Mouse (Mus musculus): ENCODE measurements at regions not wholly inside any gene's neighbourhood (a gene's known extent, or its start where the extent isn't known, plus 50 kb on each side); places are given as distances from the start of the nearest gene placed in this dataset.

GRCm38 (mm10) chr16:77279495-77279894 is 266.0 kb downstream of the Usp25 start:
- Histone ChIP-seq H3K27ac (ENCODE audit: low read length) (no peak overlapping the region), H3K9me3 (ENCODE audit: control insufficient read depth, low read depth, low read length) (no peaks in the 10 kb centered on the region), H3K4me1 (ENCODE audit: control insufficient read depth, insufficient read depth, low read length) (no peaks in the 10 kb centered on the region), H3K27me3 (ENCODE audit: control insufficient read depth, insufficient read depth, low read length) (no peaks in the 10 kb centered on the region), H3K4me2 (replicated peaks; ENCODE audit: low read depth, low read length) (no peak overlapping the region), H3K36me3 (ENCODE audit: control insufficient read depth, insufficient read depth, low read length) (no peaks in the 10 kb centered on the region), H3K4me3 (ENCODE audit: low read depth, low read length) (no peak overlapping the region), H3K9ac (replicated peaks; ENCODE audit: low read depth, low read length) (no peak overlapping the region)
- WGBS: 62% methylated on average over 2 of the region's 2 CpGs
- ATAC-seq (ENCODE audit: insufficient number of reproducible peaks, insufficient read depth, low FRiP score, low read depth): no peak

GRCm38 (mm10) chr16:77273306-77273705 is 259.8 kb downstream of the Usp25 start:
- Histone ChIP-seq H3K4me2 (replicated peaks; ENCODE audit: low read depth, low read length) (no peak overlapping the region), H3K36me3 (ENCODE audit: control insufficient read depth, insufficient read depth, low read length) (no peaks in the 10 kb centered on the region), H3K9ac (replicated peaks; ENCODE audit: low read depth, low read length) (no peak overlapping the region), H3K4me1 (ENCODE audit: control insufficient read depth, insufficient read depth, low read length) (no peaks in the 10 kb centered on the region), H3K27me3 (ENCODE audit: control insufficient read depth, insufficient read depth, low read length) (no peaks in the 10 kb centered on the region), H3K27ac (ENCODE audit: low read length) (no peak overlapping the region), H3K4me3 (ENCODE audit: low read depth, low read length) (no peak overlapping the region), H3K9me3 (ENCODE audit: control insufficient read depth, low read depth, low read length) (no peaks in the 10 kb centered on the region)
- 26% methylated on average over 3 of the region's 3 CpGs for WGBS
- no peak for ATAC-seq (ENCODE audit: insufficient number of reproducible peaks, insufficient read depth, low FRiP score, low read depth)

- Histone ChIP-seq H3K27me3 (ENCODE audit: control insufficient read depth, insufficient read depth, low read length) (no peaks in the 10 kb centered on the region), H3K4me2 (replicated peaks; ENCODE audit: low read depth, low read length) (no peak overlapping the region), H3K9me3 (ENCODE audit: control insufficient read depth, low read depth, low read length) (no peaks in the 10 kb centered on the region), H3K4me3 (ENCODE audit: low read depth, low read length) (no peak overlapping the region), H3K36me3 (ENCODE audit: control insufficient read depth, insufficient read depth, low read length) (no peaks in the 10 kb centered on the region), H3K27ac (ENCODE audit: low read length) (no peak overlapping the region), H3K9ac (replicated peaks; ENCODE audit: low read depth, low read length) (no peak overlapping the region), H3K4me1 (ENCODE audit: control insufficient read depth, insufficient read depth, low read length) (no peaks in the 10 kb centered on the region)
- no peak for ATAC-seq (ENCODE audit: insufficient number of reproducible peaks, insufficient read depth, low FRiP score, low read depth)
- 65% methylated on average over 2 of the region's 2 CpGs for WGBS
These were observed 255.4 kb downstream of the Usp25 start for GRCm38 (mm10) chr16:77268926-77269325.

GRCm38 (mm10) chr16:77267679-77268078 is 254.2 kb downstream of the Usp25 start:
- no peak overlapping the region for H3K27ac ChIP-seq (ENCODE audit: low read length)
- H3K4me1 ChIP-seq (ENCODE audit: control insufficient read depth, insufficient read depth, low read length): no peaks in the 10 kb centered on the region
- ATAC-seq (ENCODE audit: insufficient number of reproducible peaks, insufficient read depth, low FRiP score, low read depth): no peak
- no peaks in the 10 kb centered on the region for H3K9me3 ChIP-seq (ENCODE audit: control insufficient read depth, low read depth, low read length)
- no peaks in the 10 kb centered on the region for H3K27me3 ChIP-seq (ENCODE audit: control insufficient read depth, insufficient read depth, low read length)
- no peak overlapping the region for H3K4me2 ChIP-seq (replicated peaks; ENCODE audit: low read depth, low read length)
- no peaks in the 10 kb centered on the region for H3K36me3 ChIP-seq (ENCODE audit: control insufficient read depth, insufficient read depth, low read length)
- no peak overlapping the region for H3K4me3 ChIP-seq (ENCODE audit: low read depth, low read length)
- H3K9ac ChIP-seq (replicated peaks; ENCODE audit: low read depth, low read length): no peak overlapping the region

- 51% methylated on average over 3 of the region's 3 CpGs for WGBS
- H3K36me3 ChIP-seq (ENCODE audit: control insufficient read depth, insufficient read depth, low read length): no peaks in the 10 kb centered on the region
- ATAC-seq (ENCODE audit: insufficient number of reproducible peaks, insufficient read depth, low FRiP score, low read depth): no peak
- no peak overlapping the region for H3K4me2 ChIP-seq (replicated peaks; ENCODE audit: low read depth, low read length)
- H3K27ac ChIP-seq (ENCODE audit: low read length): no peak overlapping the region
- H3K9ac ChIP-seq (replicated peaks; ENCODE audit: low read depth, low read length): no peak overlapping the region
- H3K27me3 ChIP-seq (ENCODE audit: control insufficient read depth, insufficient read depth, low read length): no peaks in the 10 kb centered on the region
- no peak overlapping the region for H3K4me3 ChIP-seq (ENCODE audit: low read depth, low read length)
- H3K4me1 ChIP-seq (ENCODE audit: control insufficient read depth, insufficient read depth, low read length): no peaks in the 10 kb centered on the region
- H3K9me3 ChIP-seq (ENCODE audit: control insufficient read depth, low read depth, low read length): no peaks in the 10 kb centered on the region
These were observed 238.8 kb downstream of the Usp25 start for GRCm38 (mm10) chr16:77252349-77252748.

DNA sequence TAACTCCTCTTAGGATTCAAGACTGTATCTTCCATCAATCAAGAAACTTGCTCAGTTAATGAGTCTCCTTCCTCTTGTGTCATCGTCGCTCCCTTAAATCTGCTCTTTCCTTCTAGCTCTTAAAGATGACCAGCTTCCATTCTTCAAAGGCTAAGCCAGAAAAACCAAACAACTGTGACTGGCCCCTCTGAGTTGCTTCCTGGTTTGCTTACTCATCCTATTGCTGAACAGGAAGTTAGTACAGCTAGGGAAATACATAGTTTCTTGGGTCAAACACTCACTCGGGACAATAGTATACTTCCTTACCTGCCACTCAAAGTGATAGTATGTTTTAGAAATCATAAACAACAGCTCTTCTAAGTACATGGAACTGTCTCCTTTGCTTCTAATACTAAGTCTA is 237.9 kb downstream of the Usp25 start:
- Histone ChIP-seq H3K4me3 (ENCODE audit: low read depth, low read length) (no peak overlapping the region), H3K9me3 (ENCODE audit: control insufficient read depth, low read depth, low read length) (no peaks in the 10 kb centered on the region), H3K27me3 (ENCODE audit: control insufficient read depth, insufficient read depth, low read length) (no peaks in the 10 kb centered on the region), H3K9ac (replicated peaks; ENCODE audit: low read depth, low read length) (no peak overlapping the region), H3K4me2 (replicated peaks; ENCODE audit: low read depth, low read length) (no peak overlapping the region), H3K36me3 (ENCODE audit: control insufficient read depth, insufficient read depth, low read length) (no peaks in the 10 kb centered on the region), H3K4me1 (ENCODE audit: control insufficient read depth, insufficient read depth, low read length) (no peaks in the 10 kb centered on the region), H3K27ac (ENCODE audit: low read length) (no peak overlapping the region)
- 41% methylated on average over 3 of the region's 3 CpGs for whole genome bisulfite sequencing
- no peak for ATAC-seq (ENCODE audit: insufficient number of reproducible peaks, insufficient read depth, low FRiP score, low read depth)

DNA sequence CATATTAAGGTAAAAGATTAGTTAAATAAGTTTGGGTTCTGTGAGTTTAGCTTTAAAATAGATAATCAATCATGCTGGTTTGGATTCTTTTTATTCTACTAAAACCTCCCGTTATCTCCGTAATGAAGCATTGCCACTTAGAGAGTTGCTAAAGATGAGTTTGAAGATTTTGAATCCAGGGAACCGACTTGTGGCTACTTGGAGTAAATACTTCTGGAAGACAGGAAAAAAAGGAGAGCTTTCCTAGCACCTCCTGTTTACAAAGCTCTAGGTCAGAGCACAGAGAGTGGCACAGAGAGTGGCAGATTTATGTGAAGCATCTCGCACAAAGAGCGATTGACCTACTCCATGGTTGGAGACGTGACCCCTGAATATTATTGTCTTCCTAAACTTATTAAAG is 227.4 kb downstream of the Usp25 start:
- 58% methylated on average over 6 of the region's 6 CpGs for WGBS

GRCm38 (mm10) chr16:77239176-77239790 is 225.8 kb downstream of the Usp25 start:
- Histone ChIP-seq H3K36me3 (ENCODE audit: control insufficient read depth, insufficient read depth, low read length) (no peaks in the 10 kb centered on the region), H3K4me1 (ENCODE audit: control insufficient read depth, insufficient read depth, low read length) (peaks cover 12% of the 10 kb centered on the region; the same call in 1 of the 2 replicates), H3K4me2 (replicated peaks; ENCODE audit: low read depth, low read length) (0 out of 2 replicates have a peak overlapping the region, but pooled peaks have one; percentile 15), H3K27me3 (ENCODE audit: control insufficient read depth, insufficient read depth, low read length) (no peaks in the 10 kb centered on the region), H3K4me3 (ENCODE audit: low read depth, low read length) (no peak overlapping the region), H3K9ac (replicated peaks; ENCODE audit: low read depth, low read length) (no peak overlapping the region), H3K27ac (ENCODE audit: low read length) (no peak overlapping the region), H3K9me3 (ENCODE audit: control insufficient read depth, low read depth, low read length) (no peaks in the 10 kb centered on the region)
- ATAC-seq (ENCODE audit: insufficient number of reproducible peaks, insufficient read depth, low FRiP score, low read depth): no peak
- 52% methylated on average over 9 of the region's 9 CpGs for WGBS

More for the DNA sequence above, 227.4 kb downstream of the Usp25 start:
- Histone ChIP-seq H3K4me1 (ENCODE audit: control insufficient read depth, insufficient read depth, low read length) (peaks cover 12% of the 10 kb centered on the region; the same call in 1 of the 2 replicates), H3K27me3 (ENCODE audit: control insufficient read depth, insufficient read depth, low read length) (no peaks in the 10 kb centered on the region), H3K4me2 (replicated peaks; ENCODE audit: low read depth, low read length) (no peak overlapping the region), H3K27ac (ENCODE audit: low read length) (no peak overlapping the region), H3K9me3 (ENCODE audit: control insufficient read depth, low read depth, low read length) (no peaks in the 10 kb centered on the region), H3K36me3 (ENCODE audit: control insufficient read depth, insufficient read depth, low read length) (no peaks in the 10 kb centered on the region), H3K4me3 (ENCODE audit: low read depth, low read length) (no peak overlapping the region), H3K9ac (replicated peaks; ENCODE audit: low read depth, low read length) (no peak overlapping the region)
- no peak for ATAC-seq (ENCODE audit: insufficient number of reproducible peaks, insufficient read depth, low FRiP score, low read depth)
